Mouse (Mus musculus) adrenal gland, postnatal 25 days (tissue): ENCODE results near the gene 4930558K02Rik. TPM values are rescaled to one million over a fixed set of nuclear protein-coding genes. Genes with fewer than 3 reads are reported as not detected.

ENCODE experiments used
- DNase-seq: peaks from one replicate; pipeline ENCODE4 v3.0.0; 2021; ENCODE audit warnings: mixed read lengths
- total RNA-seq: library from RNA; stranded (reverse); gene quantifications from 2 replicates; pipeline ENCODE4 v1.2.3, GENCODE M21; 2021

Gene 4930558K02Rik
- total RNA-seq, 1 experiment from 2014 or later, result not detected

DNA sequence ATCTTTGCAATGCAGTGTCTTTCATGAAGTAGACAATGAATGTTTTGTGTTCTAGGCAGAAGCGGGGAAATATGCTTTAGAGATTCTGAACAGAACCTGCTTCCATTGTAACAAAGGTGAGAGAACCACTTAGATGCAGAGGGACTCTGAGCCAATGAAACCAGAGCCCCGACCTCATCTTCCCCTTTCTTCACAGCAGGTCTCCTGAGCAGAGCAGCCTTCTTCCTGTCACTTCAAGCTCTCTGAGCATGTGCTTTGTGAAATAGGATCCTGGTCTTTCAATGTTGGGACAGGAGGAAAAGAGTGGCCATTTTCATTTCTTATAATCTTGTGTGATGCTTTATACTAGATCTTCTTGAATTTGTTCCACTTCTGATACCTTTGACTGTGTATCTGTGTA, 79.3 kb downstream of the 4930558K02Rik start:
- no peak for DNase-seq

- no peak for DNase-seq
Measured at GRCm38 (mm10) chr1:161897235-161897634, 82.2 kb downstream of the 4930558K02Rik start.

DNA sequence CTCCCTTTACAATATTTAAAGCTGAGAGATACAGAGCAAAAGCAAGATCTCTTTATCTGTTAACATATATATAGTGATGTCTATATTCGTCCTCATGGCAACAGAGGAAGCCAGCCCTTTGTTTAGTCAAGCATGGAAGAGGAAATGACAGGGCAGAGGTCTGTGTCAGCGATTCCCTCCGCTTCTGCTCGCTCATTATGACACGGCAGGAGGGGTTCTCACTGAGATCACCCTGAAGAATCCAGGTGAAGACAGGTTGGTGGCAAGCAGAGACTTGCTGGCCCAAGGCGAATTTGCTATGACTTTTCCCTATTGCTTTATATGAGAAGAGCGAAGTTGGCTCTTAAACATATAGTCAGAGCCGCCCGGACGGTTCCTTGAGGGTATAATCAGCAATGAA, 83.3 kb downstream of the 4930558K02Rik start:
- DNase-seq, result no peak

DNA sequence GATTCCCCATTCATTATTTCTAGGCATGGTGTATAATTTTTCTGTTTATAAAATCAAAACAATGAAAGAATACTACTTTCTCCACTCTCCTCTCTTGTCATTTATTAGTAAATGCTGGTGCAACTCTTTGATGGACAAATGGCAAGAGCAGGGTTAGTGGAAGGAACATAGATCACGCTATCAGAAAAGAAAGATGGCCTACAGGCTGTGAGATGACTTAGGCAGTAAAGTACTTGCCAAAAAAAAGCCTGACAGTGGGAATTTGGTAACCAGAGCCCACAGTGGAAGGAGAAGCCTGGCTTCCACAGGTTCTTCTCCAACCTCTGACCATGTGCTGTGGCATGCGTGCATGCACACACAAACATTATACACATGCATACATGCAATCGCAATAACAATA, 84.4 kb downstream of the 4930558K02Rik start:
- DNase-seq, result no peak

GRCm38 (mm10) chr1:161894553-161894952, 84.9 kb downstream of the 4930558K02Rik start:
- DNase-seq, result no peak

GRCm38 (mm10) chr1:161894126-161894525, 85.3 kb downstream of the 4930558K02Rik start:
- DNase-seq, result no peak

Other genes starting within 250 kb of the 4930558K02Rik start
- not detected in 2 replicates for gene Fasl, start 191.1 kb downstream of the 4930558K02Rik start, total RNA-seq
- 42.4 and 46.8 TPM in 2 replicates for gene Suco, start 103.0 kb downstream of the 4930558K02Rik start, total RNA-seq
- 16.9 and 22.0 TPM in 2 replicates for gene Pigc, start 10.4 kb downstream of the 4930558K02Rik start, total RNA-seq